Mouse (Mus musculus) CD4-positive naive resting alpha-beta T cell, adult 57 days (primary cell): ENCODE results near the gene Siah2. TPM values are rescaled to one million over a fixed set of nuclear protein-coding genes. Genes with fewer than 3 reads are reported as not detected.

Source experiments
- total RNA-seq: library from RNA; stranded (reverse); gene quantifications from one replicate; pipeline ENCODE4 v1.2.4, GENCODE M21; 2023

Siah2 gene
- 58.9 TPM for total RNA-seq

GRCm38 (mm10) chr3:58691997-58692721 lies at the start of gene Siah2:
Gene Siah2, minus strand, starts transcription at chr3:58692400.

GRCm38 (mm10) chr3:58636406-58637295 lies 55.5 kb downstream of the Siah2 start, which contains the start of gene Erich6:
Gene Erich6, minus strand, starts transcription at chr3:58637207.

Other genes starting within 250 kb of the Siah2 start
- gene Eif2a, start 166.6 kb downstream of the Siah2 start, total RNA-seq = 57.8 TPM
- gene Serp1, start 166.5 kb downstream of the Siah2 start, total RNA-seq = 47.3 TPM
- gene Selenot, start 115.8 kb downstream of the Siah2 start, total RNA-seq = 119 TPM
- not detected for gene Erich6, start 55.2 kb downstream of the Siah2 start, total RNA-seq
- not detected for gene Mindy4b-ps, start 129.9 kb upstream of the Siah2 start, total RNA-seq
- not detected for gene Clrn1, start 192.9 kb upstream of the Siah2 start, total RNA-seq